Mouse (Mus musculus): ENCODE results near the gene Nr4a3. TPM values are rescaled to one million over a fixed set of nuclear protein-coding genes. Genes with fewer than 3 reads are reported as not detected.

Gene Nr4a3
- polyA plus RNA-seq, 1 experiment from 2014 or later = 7.2 TPM

GRCm38 (mm10) chr4:48051086-48051673 lies 6.2 kb downstream of the Nr4a3 start:
- WGBS = 21% methylated on average over 19 of the region's 19 CpGs

GRCm38 (mm10) chr4:48051674-48052121 lies 6.7 kb downstream of the Nr4a3 start:
- 1% methylated on average over 37 of the region's 37 CpGs for WGBS
- H3K36me3 ChIP-seq = no peaks in the 10 kb centered on the region

More at GRCm38 (mm10) chr4:48051086-48051673, 6.2 kb downstream of the Nr4a3 start:
- Histone ChIP-seq H3K4me2 (replicated peaks) (peak overlapping the region; percentile 62), H3K4me1 (peaks cover 42% of the 10 kb centered on the region), H3K27ac (replicated peaks) (no peak overlapping the region), H3K9me3 (no peaks in the 10 kb centered on the region), H3K9ac (replicated peaks) (peak overlapping the region; percentile 37; the same call in 1 of the 2 replicates), H3K27me3 (peaks cover 48% of the 10 kb centered on the region), H3K36me3 (no peaks in the 10 kb centered on the region), H3K4me3 (peak overlapping the region; percentile 36)
- no peak for ATAC-seq (replicated peaks)

GRCm38 (mm10) chr4:48061716-48062115 lies 16.8 kb downstream of the Nr4a3 start:
- no peak overlapping the region for H3K4me2 ChIP-seq (replicated peaks)
- 49% methylated on average over 8 of the region's 8 CpGs for WGBS
- no peak overlapping the region for H3K9ac ChIP-seq (replicated peaks)
- H3K4me1 ChIP-seq = 0 out of 2 replicates have a peak, but pooled peaks cover 8% of the 10 kb centered on the region
- H3K4me3 ChIP-seq = no peak overlapping the region
- H3K36me3 ChIP-seq = no peaks in the 10 kb centered on the region
- H3K9me3 ChIP-seq = no peaks in the 10 kb centered on the region
- ATAC-seq (replicated peaks) = no peak
- H3K27ac ChIP-seq (replicated peaks) = no peak overlapping the region
- no peaks in the 10 kb centered on the region for H3K27me3 ChIP-seq

More at GRCm38 (mm10) chr4:48051674-48052121, 6.7 kb downstream of the Nr4a3 start:
- H3K9me3 ChIP-seq = no peaks in the 10 kb centered on the region
- H3K4me3 ChIP-seq = peak overlapping the region; percentile 36
- H3K27ac ChIP-seq (replicated peaks) = no peak overlapping the region
- peak overlapping the region; percentile 37 for H3K9ac ChIP-seq (replicated peaks)
- ATAC-seq (replicated peaks) = no peak; the same call in 1 of the 2 replicates
- H3K4me1 ChIP-seq = peaks cover 37% of the 10 kb centered on the region
- peak overlapping the region; percentile 62 for H3K4me2 ChIP-seq (replicated peaks)
- peaks cover 43% of the 10 kb centered on the region for H3K27me3 ChIP-seq

GRCm38 (mm10) chr4:48064311-48064710 lies 19.4 kb downstream of the Nr4a3 start:
- no peaks in the 10 kb centered on the region for H3K27me3 ChIP-seq
- no peaks in the 10 kb centered on the region for H3K9me3 ChIP-seq
- H3K4me3 ChIP-seq = no peak overlapping the region
- H3K9ac ChIP-seq (replicated peaks) = no peak overlapping the region
- ATAC-seq (replicated peaks) = no peak
- H3K36me3 ChIP-seq = no peaks in the 10 kb centered on the region
- H3K4me2 ChIP-seq (replicated peaks) = no peak overlapping the region
- 0 out of 2 replicates have a peak, but pooled peaks cover 8% of the 10 kb centered on the region for H3K4me1 ChIP-seq
- WGBS = 67% methylated on average over 4 of the region's 4 CpGs
- H3K27ac ChIP-seq (replicated peaks) = no peak overlapping the region

- no peak overlapping the region for H3K4me3 ChIP-seq
- H3K36me3 ChIP-seq = no peaks in the 10 kb centered on the region
- H3K27ac ChIP-seq (replicated peaks) = no peak overlapping the region
- no peaks in the 10 kb centered on the region for H3K27me3 ChIP-seq
- no peak overlapping the region for H3K9ac ChIP-seq (replicated peaks)
- ATAC-seq (replicated peaks) = no peak
- 0 out of 2 replicates have a peak, but pooled peaks cover 5% of the 10 kb centered on the region for H3K4me1 ChIP-seq
- no peak overlapping the region for H3K4me2 ChIP-seq (replicated peaks)
- 94% methylated on average over 2 of the region's 2 CpGs for WGBS
- H3K9me3 ChIP-seq = no peaks in the 10 kb centered on the region
Observed at GRCm38 (mm10) chr4:48066676-48067075, 21.7 kb downstream of the Nr4a3 start.

GRCm38 (mm10) chr4:48069111-48069510 lies 24.2 kb downstream of the Nr4a3 start:
- Histone ChIP-seq H3K9ac (replicated peaks) (no peak overlapping the region), H3K4me1 (no peaks in the 10 kb centered on the region), H3K4me2 (replicated peaks) (no peak overlapping the region), H3K4me3 (no peak overlapping the region), H3K27ac (replicated peaks) (no peak overlapping the region), H3K9me3 (no peaks in the 10 kb centered on the region), H3K27me3 (no peaks in the 10 kb centered on the region), H3K36me3 (no peaks in the 10 kb centered on the region)
- no peak for ATAC-seq (replicated peaks)
- 83% methylated on average over 7 of the region's 7 CpGs for WGBS

GRCm38 (mm10) chr4:48072006-48072405 lies 27.1 kb downstream of the Nr4a3 start:
- Histone ChIP-seq H3K9ac (replicated peaks) (no peak overlapping the region), H3K27me3 (no peaks in the 10 kb centered on the region), H3K4me3 (no peak overlapping the region), H3K4me1 (peaks cover 6% of the 10 kb centered on the region; the same call in 1 of the 2 replicates), H3K27ac (replicated peaks) (no peak overlapping the region), H3K4me2 (replicated peaks) (no peak overlapping the region), H3K9me3 (no peaks in the 10 kb centered on the region), H3K36me3 (no peaks in the 10 kb centered on the region)
- ATAC-seq (replicated peaks) = no peak
- WGBS = 93% methylated on average over 3 of the region's 3 CpGs

GRCm38 (mm10) chr4:48073325-48073724 lies 28.4 kb downstream of the Nr4a3 start:
- Histone ChIP-seq H3K36me3 (no peaks in the 10 kb centered on the region), H3K27me3 (no peaks in the 10 kb centered on the region), H3K4me2 (replicated peaks) (no peak overlapping the region), H3K9me3 (no peaks in the 10 kb centered on the region), H3K4me1 (peaks cover 8% of the 10 kb centered on the region; the same call in 1 of the 2 replicates), H3K27ac (replicated peaks) (no peak overlapping the region), H3K4me3 (no peak overlapping the region), H3K9ac (replicated peaks) (no peak overlapping the region)
- WGBS = 93% methylated on average over 6 of the region's 6 CpGs
- no peak for ATAC-seq (replicated peaks)

- H3K27me3 ChIP-seq = no peaks in the 10 kb centered on the region
- H3K36me3 ChIP-seq = no peaks in the 10 kb centered on the region
- no peaks in the 10 kb centered on the region for H3K9me3 ChIP-seq
- H3K9ac ChIP-seq (replicated peaks) = no peak overlapping the region
- no peak overlapping the region for H3K4me3 ChIP-seq
- 89% methylated on average over 5 of the region's 5 CpGs for WGBS
- no peak overlapping the region for H3K4me2 ChIP-seq (replicated peaks)
- peaks cover 8% of the 10 kb centered on the region; the same call in 1 of the 2 replicates for H3K4me1 ChIP-seq
- H3K27ac ChIP-seq (replicated peaks) = no peak overlapping the region
- ATAC-seq (replicated peaks) = no peak
Observed at GRCm38 (mm10) chr4:48074451-48075240, 29.7 kb downstream of the Nr4a3 start.

GRCm38 (mm10) chr4:48076693-48077471 lies 31.9 kb downstream of the Nr4a3 start:
- Histone ChIP-seq H3K27ac (replicated peaks) (no peak overlapping the region), H3K9me3 (no peaks in the 10 kb centered on the region), H3K4me2 (replicated peaks) (no peak overlapping the region), H3K4me1 (peaks cover 8% of the 10 kb centered on the region; the same call in 1 of the 2 replicates), H3K36me3 (no peaks in the 10 kb centered on the region), H3K27me3 (no peaks in the 10 kb centered on the region), H3K9ac (replicated peaks) (no peak overlapping the region), H3K4me3 (no peak overlapping the region)
- no peak; the same call in 1 of the 2 replicates for ATAC-seq (replicated peaks)
- 70% methylated on average over 13 of the region's 13 CpGs for WGBS

GRCm38 (mm10) chr4:48078213-48078612 lies 33.3 kb downstream of the Nr4a3 start:
- Histone ChIP-seq H3K27ac (replicated peaks) (no peak overlapping the region), H3K36me3 (no peaks in the 10 kb centered on the region), H3K9ac (replicated peaks) (no peak overlapping the region), H3K9me3 (no peaks in the 10 kb centered on the region), H3K4me2 (replicated peaks) (no peak overlapping the region), H3K4me1 (peaks cover 8% of the 10 kb centered on the region; the same call in 1 of the 2 replicates), H3K27me3 (no peaks in the 10 kb centered on the region), H3K4me3 (no peak overlapping the region)
- ATAC-seq (replicated peaks) = no peak
- 17% methylated on average over 4 of the region's 4 CpGs for WGBS

Data from forebrain, embryonic 15.5 days (tissue).